ENCODE assay signal across 39 mouse cellular contexts in the genomic region with DNA sequence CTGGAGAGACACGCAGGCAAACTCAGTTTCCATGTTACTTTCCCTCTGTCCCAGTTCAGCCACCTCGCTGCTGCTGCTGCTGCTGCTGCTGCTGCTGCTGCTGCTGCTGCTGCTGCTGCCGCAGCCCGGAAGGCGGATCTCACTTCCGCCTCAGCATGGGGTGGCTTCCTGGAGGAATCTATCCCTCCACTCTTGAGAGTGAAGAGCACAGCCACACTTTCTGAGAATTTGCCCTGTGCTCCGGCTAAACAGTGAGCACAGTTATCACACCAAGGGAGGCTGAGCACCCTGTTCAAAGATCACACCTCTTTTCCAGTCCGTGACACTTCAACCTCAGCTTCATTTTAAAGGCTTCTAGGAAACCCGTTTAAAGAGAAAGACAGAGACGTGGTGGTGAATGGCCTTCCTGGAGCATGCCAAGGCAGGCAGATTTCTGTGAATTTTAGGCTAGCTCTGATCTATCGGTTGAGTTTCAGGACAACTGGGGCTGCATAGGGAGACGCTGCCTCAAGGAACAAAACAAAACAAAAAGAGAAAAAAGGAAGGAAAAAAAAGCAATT. TPM values are rescaled to one million over a fixed set of nuclear protein-coding genes. Genes with fewer than 3 reads are reported as not detected.
A peak's percentile ranks its signal among the peaks of the same experiment; 100 is the strongest.
DNase-seq lines count a peak whose midpoint lies in the region; ATAC-seq and TF ChIP-seq lines count a peak whose summit lies in the region.
"Had no signal": no experiment of that assay in that cellular context is flagged by ENCODE, and none has a peak within 500 bp of the region (broad histone marks: within the 10 kb centered on the region; RNA-seq: fewer than 3 reads in every experiment).

No protein-coding gene starts in this region.

- H3K27ac ChIP-seq in kidney, embryonic 14.5 days (ENCODE audit: low read depth, low read length), result no peak overlapping the region
- H3K27ac ChIP-seq in MEL (ENCODE audit: control insufficient read depth, low read depth, low read length), result no peak overlapping the region
- no peak overlapping the region for H3K27ac ChIP-seq in lung, postnatal 0 days (ENCODE audit: low read length)
- H3K27ac ChIP-seq: embryonic facial prominence, embryonic 12.5 days; forebrain, embryonic 15.5 days; gastrocnemius, adult 2 months; heart, adult 2 months; heart, embryonic 13.5 days; hindbrain, postnatal 0 days; limb, embryonic 12.5 days; liver, embryonic 15.5 days; midbrain, embryonic 10.5 days; midbrain, embryonic 15.5 days; neural tube, embryonic 15.5 days; stomach, embryonic 15.5 days had no signal

- TF ChIP-seq POLR2A in MEL (IDR thresholded peaks at IDR 0.05; ENCODE audit: control insufficient read depth in 1 of 2, insufficient read depth in 1 of 2, low read depth in 1 of 2, low read length in 2 of 2, poor library complexity in 1 of 2), result no peak

- H3K4me1 ChIP-seq in kidney, embryonic 14.5 days (ENCODE audit: control insufficient read depth, insufficient read depth, low read length), result peaks cover 6% of the 10 kb centered on the region
- 0 out of 4 replicates have a peak, but pooled peaks cover 0 to 3% of the 10 kb centered on the region in 2 experiments for H3K4me1 ChIP-seq in MEL (ENCODE audit: control insufficient read depth in 1 of 2, insufficient read depth in 2 of 2, low read length in 2 of 2)
- no peaks in the 10 kb centered on the region for H3K4me1 ChIP-seq in lung, postnatal 0 days (ENCODE audit: insufficient read depth, low read depth, low read length)
- H3K4me1 ChIP-seq: embryonic facial prominence, embryonic 12.5 days; limb, embryonic 12.5 days; liver, embryonic 15.5 days; midbrain, embryonic 15.5 days; neural tube, embryonic 15.5 days; stomach, embryonic 15.5 days had no signal

- peak; percentile 57 for DNase-seq in kidney, adult 11 months
- DNase-seq in MEL (ENCODE audit: low read depth, low spot score), result no peak
- peak; percentile 67 for DNase-seq in kidney, adult 9 months
- DNase-seq in kidney, postnatal 14 days, result peak; percentile 56
- no peak for DNase-seq in cerebellum, adult 11 months
- DNase-seq in lung, postnatal 0 days (ENCODE audit: low spot score), result no peak
- no peak for DNase-seq in heart, adult 11 months
- DNase-seq: adrenal gland, postnatal 14 days; cerebellum, adult 2 months; cerebellum, postnatal 36 days; gastrocnemius, adult 2 months; gastrocnemius, postnatal 36 days; heart, adult 2 months; heart, postnatal 10 days; lung, embryonic 14.5 days; retina, postnatal 1 day; right cerebral cortex, postnatal 14 days; thymus, adult 18-20 months; thymus, postnatal 25 days had no signal

- no peak overlapping the region for H3K4me2 ChIP-seq in kidney, embryonic 14.5 days (replicated peaks; ENCODE audit: low read depth, low read length)
- no peak overlapping the region for H3K4me2 ChIP-seq in lung, postnatal 0 days (replicated peaks; ENCODE audit: low read depth, low read length)
- H3K4me2 ChIP-seq: embryonic facial prominence, embryonic 12.5 days; forebrain, embryonic 15.5 days; heart, embryonic 13.5 days; limb, embryonic 12.5 days; liver, embryonic 15.5 days; lung, embryonic 14.5 days; midbrain, embryonic 15.5 days; neural tube, embryonic 15.5 days; stomach, embryonic 15.5 days had no signal

- no peaks in the 10 kb centered on the region for H3K36me3 ChIP-seq in kidney, embryonic 14.5 days (ENCODE audit: control insufficient read depth, insufficient read depth, low read length)
- H3K36me3 ChIP-seq in MEL (ENCODE audit: control insufficient read depth in 1 of 2, insufficient read depth in 2 of 2, low read length in 2 of 2), result 0 out of 4 replicates have a peak, but pooled peaks cover 0 to 2% of the 10 kb centered on the region in 2 experiments
- H3K36me3 ChIP-seq in lung, postnatal 0 days (ENCODE audit: insufficient read depth, low read length), result no peaks in the 10 kb centered on the region
- H3K36me3 ChIP-seq: embryonic facial prominence, embryonic 12.5 days; forebrain, embryonic 15.5 days; heart, embryonic 13.5 days; limb, embryonic 12.5 days; liver, embryonic 15.5 days; midbrain, embryonic 10.5 days; midbrain, embryonic 15.5 days; neural tube, embryonic 15.5 days; stomach, embryonic 15.5 days had no signal

- H3K79me2 ChIP-seq in MEL (ENCODE audit: control insufficient read depth, insufficient read depth, low read length, poor library complexity), result no peaks in the 10 kb centered on the region

- no peaks in the 10 kb centered on the region for H3K27me3 ChIP-seq in kidney, embryonic 14.5 days (ENCODE audit: control insufficient read depth, insufficient read depth, low read length)
- peaks cover 2% of the 10 kb centered on the region in 2 experiments; a peak in 2 of 4 replicates for H3K27me3 ChIP-seq in MEL (ENCODE audit: control insufficient read depth in 1 of 2, insufficient read depth in 2 of 2, low read length in 2 of 2)
- no peaks in the 10 kb centered on the region for H3K27me3 ChIP-seq in lung, postnatal 0 days (replicated peaks; ENCODE audit: insufficient read depth, low read length)
- H3K27me3 ChIP-seq: embryonic facial prominence, embryonic 12.5 days; forebrain, embryonic 15.5 days; limb, embryonic 12.5 days; liver, embryonic 15.5 days; midbrain, embryonic 15.5 days; neural tube, embryonic 15.5 days; stomach, embryonic 15.5 days had no signal

- no peaks in the 10 kb centered on the region for H3K9me3 ChIP-seq in kidney, embryonic 14.5 days (ENCODE audit: control insufficient read depth, low read length)
- no peaks in the 10 kb centered on the region for H3K9me3 ChIP-seq in MEL (replicated peaks; ENCODE audit: insufficient read depth, low read length)
- no peaks in the 10 kb centered on the region for H3K9me3 ChIP-seq in lung, postnatal 0 days (ENCODE audit: low read length)
- H3K9me3 ChIP-seq: embryonic facial prominence, embryonic 12.5 days; forebrain, embryonic 15.5 days; heart, embryonic 13.5 days; limb, embryonic 12.5 days; liver, embryonic 15.5 days; midbrain, embryonic 10.5 days; midbrain, embryonic 15.5 days; neural tube, embryonic 15.5 days; stomach, embryonic 15.5 days had no signal

- no peak overlapping the region for H3K4me3 ChIP-seq in kidney, embryonic 14.5 days (ENCODE audit: low read length)
- H3K4me3 ChIP-seq in MEL (ENCODE audit: control insufficient read depth in 1 of 2, insufficient read depth in 1 of 2, low read depth in 2 of 2, low read length in 2 of 2), result no peak overlapping the region
- H3K4me3 ChIP-seq in lung, postnatal 0 days (ENCODE audit: low read depth, low read length), result no peak overlapping the region
- H3K4me3 ChIP-seq: embryonic facial prominence, embryonic 12.5 days; forebrain, embryonic 15.5 days; gastrocnemius, adult 2 months; heart, adult 2 months; heart, embryonic 13.5 days; limb, embryonic 12.5 days; liver, embryonic 15.5 days; midbrain, embryonic 10.5 days; midbrain, embryonic 15.5 days; neural tube, embryonic 15.5 days; stomach, embryonic 15.5 days had no signal

- ATAC-seq in kidney, embryonic 14.5 days (ENCODE audit: low FRiP score, low TSS enrichment), result no peak
- ATAC-seq in lung, postnatal 0 days, result no peak
- ATAC-seq: forebrain, embryonic 15.5 days; hindbrain, postnatal 0 days; intestine, embryonic 16.5 days; midbrain, embryonic 15.5 days had no signal

- TF ChIP-seq CTCF in MEL (IDR thresholded peaks at IDR 0.05 in 2 of 3, conservative IDR thresholded peaks at IDR 0.05 in 1 of 3; ENCODE audit: control insufficient read depth in 1 of 3, insufficient read depth in 1 of 3, low read depth in 2 of 3, low read length in 3 of 3, poor library complexity in 1 of 3, severe bottlenecking in 1 of 3), result no peak
- TF ChIP-seq CTCF in lung, postnatal 0 days (IDR thresholded peaks at IDR 0.05), result no peak

- no peak overlapping the region for H3K9ac ChIP-seq in kidney, embryonic 14.5 days (ENCODE audit: low read depth, low read length)
- no peak overlapping the region for H3K9ac ChIP-seq in MEL (ENCODE audit: control insufficient read depth, low read depth, low read length, poor library complexity, severe bottlenecking)
- H3K9ac ChIP-seq in lung, postnatal 0 days (replicated peaks; ENCODE audit: low read depth), result no peak overlapping the region
- H3K9ac ChIP-seq: embryonic facial prominence, embryonic 12.5 days; forebrain, embryonic 15.5 days; heart, embryonic 13.5 days; limb, embryonic 12.5 days; liver, embryonic 15.5 days; lung, embryonic 14.5 days; midbrain, embryonic 15.5 days; neural tube, embryonic 15.5 days; stomach, embryonic 15.5 days had no signal

- WGBS in kidney, embryonic 14.5 days, result 79% methylated on average over 12 of the region's 12 CpGs
- WGBS in lung, postnatal 0 days, result 60% methylated on average over 12 of the region's 12 CpGs

- no peak for TF ChIP-seq EP300 in MEL (IDR thresholded peaks at IDR 0.05; ENCODE audit: low read depth in 1 of 2, low read length in 2 of 2)
- no peak for TF ChIP-seq EP300 in lung, postnatal 0 days (IDR thresholded peaks at IDR 0.05)

- no peak for TF ChIP-seq RAD21 in MEL (IDR thresholded peaks at IDR 0.05; ENCODE audit: low read depth, low read length)

TF ChIP-seq in MEL, 35 proteins besides CTCF, POLR2A, EP300 and RAD21 (continues in another document):
- TF ChIP-seq USF1 (IDR thresholded peaks at IDR 0.05; ENCODE audit: low read depth, low read length), result 0 out of 2 replicates have a peak, but pooled peaks have one; percentile 17
- TF ChIP-seq POLR2AphosphoS5 (IDR thresholded peaks at IDR 0.05; ENCODE audit: borderline replicate concordance, low read depth, low read length), result no peak
- TF ChIP-seq MAFK (IDR thresholded peaks at IDR 0.05; ENCODE audit: borderline replicate concordance, low read depth, low read length), result no peak
- TF ChIP-seq MXI1 (IDR thresholded peaks at IDR 0.05; ENCODE audit: low read depth, low read length), result no peak
- no peak for TF ChIP-seq ZKSCAN1 (IDR thresholded peaks at IDR 0.05; ENCODE audit: low read depth, low read length)
- no peak for TF ChIP-seq ETS1 (IDR thresholded peaks at IDR 0.05; ENCODE audit: low read depth, low read length)

RNA-seq across cellular contexts. Expression of a gene that starts 46.5 kb away (rescaled TPM):
- 22.9 and 28.7 TPM in 2 replicates for polyA plus RNA-seq in kidney, embryonic 14.5 days (2014; fragmentation: Nextera tagmentation; extraction: Ambion mirVana)
- total RNA-seq in MEL (2012; rRNA removed), result 17.3 and 17.7 TPM in 2 replicates
- polyA plus RNA-seq in MEL (2012; ENCODE audit: insufficient read depth in 1 of 2, insufficient read length in 2 of 2, low read depth in 1 of 2, low replicate concordance in 2 of 2, missing spikeins in 1 of 2), result 10 to 100 TPM in 1 of 2 experiments, not detected in 1; 21.2 TPM
- polyA plus RNA-seq in lung, postnatal 0 days (2015; fragmentation: Nextera tagmentation; extraction: Ambion mirVana), result 11.8 and 13.7 TPM in 2 replicates

RNA-seq across cellular contexts. Expression of a gene that starts 49.9 kb away (rescaled TPM):
- 51.6 and 84.2 TPM in 2 replicates for polyA plus RNA-seq in kidney, embryonic 14.5 days (2014; fragmentation: Nextera tagmentation; extraction: Ambion mirVana)
- total RNA-seq in MEL (2012; rRNA removed), result not detected in 2 replicates
- not detected for polyA plus RNA-seq in MEL (2012; ENCODE audit: insufficient read depth in 1 of 2, insufficient read length in 2 of 2, low read depth in 1 of 2, low replicate concordance in 2 of 2, missing spikeins in 1 of 2)
- polyA plus RNA-seq in lung, postnatal 0 days (2015; fragmentation: Nextera tagmentation; extraction: Ambion mirVana), result 9.0 and 11.4 TPM in 2 replicates
- total RNA-seq: gastrocnemius, adult 2 months; gastrocnemius, postnatal 36 days; heart, adult 2 months; heart, postnatal 10 days; hindbrain, postnatal 0 days; megakaryocyte progenitor cell, adult 5-6 weeks had no signal
- polyA plus RNA-seq: embryonic facial prominence, embryonic 12.5 days; forebrain, embryonic 15.5 days; limb, embryonic 12.5 days; midbrain, embryonic 10.5 days had no signal

RNA-seq across cellular contexts. Expression of a gene that starts 53.2 kb away (rescaled TPM):
- not detected in 2 replicates for polyA plus RNA-seq in kidney, embryonic 14.5 days (2014; fragmentation: Nextera tagmentation; extraction: Ambion mirVana)
- not detected in 2 replicates for total RNA-seq in MEL (2012; rRNA removed)
- polyA plus RNA-seq in MEL (2012; ENCODE audit: insufficient read depth in 1 of 2, insufficient read length in 2 of 2, low read depth in 1 of 2, low replicate concordance in 2 of 2, missing spikeins in 1 of 2), result not detected
- polyA plus RNA-seq in lung, postnatal 0 days (2015; fragmentation: Nextera tagmentation; extraction: Ambion mirVana), result 13.8 and 16.6 TPM in 2 replicates
- total RNA-seq: gastrocnemius, adult 2 months; gastrocnemius, postnatal 36 days; heart, adult 2 months; heart, postnatal 10 days; hindbrain, postnatal 0 days; layer of hippocampus, adult 18-20 months; layer of hippocampus, postnatal 10 days; left cerebral cortex, adult 18-20 months; left cerebral cortex, postnatal 25 days had no signal
- polyA plus RNA-seq: brain, embryonic 14.5 days; embryonic facial prominence, embryonic 12.5 days; forebrain, embryonic 15.5 days; heart, embryonic 13.5 days; hindbrain, embryonic 11.5 days; limb, embryonic 12.5 days; midbrain, embryonic 10.5 days; midbrain, embryonic 15.5 days; small intestine, adult 2 months had no signal

Comparison
In these comparisons a context has a peak if more than half of its experiments do, and no peak if none do; other contexts are left out.
1. DNase-seq: peak in kidney, adult 11 months (single experiment), kidney, adult 9 months (single experiment) and kidney, postnatal 14 days (single experiment); none in MEL (single experiment), cerebellum, adult 11 months (single experiment), lung, postnatal 0 days (single experiment) and heart, adult 11 months (single experiment).
2. RNA of a gene that starts 53.2 kb away (polyA plus RNA-seq): 13.8 to 16.6 TPM in lung, postnatal 0 days; not detected in kidney, embryonic 14.5 days and not detected in MEL; every median in the first group is over 10 times any median in the second.